Mouse (Mus musculus) bone marrow, adult 2 months (tissue): ENCODE results near the gene Rgcc.

Experiments used
- CTCF ChIP-seq: fragments of 200-500 bp; IDR thresholded peaks from 2 replicates; pipeline ENCODE4 v1.5.1; 2011; ENCODE audit warnings: low read length, control low read depth; ENCODE audit not compliant: control insufficient read depth, insufficient read depth
- POLR2A ChIP-seq: fragments of 200-500 bp; IDR thresholded peaks from 2 replicates; pipeline ENCODE4 v1.6.1; 2011; ENCODE audit warnings: low read depth, mild to moderate bottlenecking, control low read depth, low read length, borderline replicate concordance; ENCODE audit not compliant: control insufficient read depth

DNA sequence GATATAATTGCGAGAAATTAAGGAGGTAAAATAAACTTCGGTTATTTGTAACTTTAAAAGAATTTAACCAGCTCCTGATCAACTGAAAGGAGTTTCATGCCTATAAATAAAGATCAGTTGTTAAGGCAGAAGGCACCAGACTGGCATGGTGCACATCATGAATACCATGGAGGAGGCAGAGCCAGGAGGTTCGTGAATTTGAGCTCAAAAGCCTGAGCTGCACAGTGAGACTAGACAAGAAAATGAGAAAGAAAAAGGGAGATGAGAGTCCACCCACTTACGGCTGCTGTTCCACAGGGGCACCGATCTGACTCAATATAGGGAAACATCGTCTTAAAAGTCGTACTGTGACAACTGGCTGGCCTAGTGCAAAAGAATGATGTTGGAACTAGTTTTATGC, 17.5 kb downstream of the Rgcc start:
- no peak for TF ChIP-seq POLR2A
- no peak for TF ChIP-seq CTCF
